Mouse (Mus musculus) liver, adult 2 months (tissue): Measurements from ENCODE around the gene Rgma. TPM values are rescaled to one million over a fixed set of nuclear protein-coding genes. Genes with fewer than 3 reads are reported as not detected.

Source experiments
- DNase-seq: peaks from one replicate; pipeline ENCODE4 v3.0.0-alpha.2; 2011; ENCODE audit warnings: low read depth, low spot score; ENCODE audit errors: extremely low read depth
- H3K27ac ChIP-seq: fragments of 200-500 bp; replicated peaks from 2 replicates; pipeline ENCODE4 v1.5.1; 2012; ENCODE audit warnings: low read depth, mild to moderate bottlenecking, control low read depth, inconsistent platforms, low read length; ENCODE audit not compliant: insufficient read depth
- H3K27me3 ChIP-seq: fragments of 200-500 bp; 2 replicates; pipeline ENCODE4 v1.6.1; 2012; ENCODE audit warnings: mild to moderate bottlenecking, moderate library complexity, low read length, inconsistent platforms; ENCODE audit not compliant: control insufficient read depth, insufficient read depth
- H3K36me3 ChIP-seq: fragments of 200-500 bp; 2 replicates; pipeline ENCODE4 v1.6.1; 2012; ENCODE audit warnings: low read length, inconsistent platforms; ENCODE audit not compliant: control insufficient read depth, insufficient read depth
- H3K4me1 ChIP-seq: fragments of 200-500 bp; 2 replicates; pipeline ENCODE4 v1.6.1; 2011; ENCODE audit warnings: low read length; ENCODE audit not compliant: control insufficient read depth, insufficient read depth
- H3K4me3 ChIP-seq: fragments of 200-500 bp; 2 replicates; pipeline ENCODE4 v1.5.1; 2011; ENCODE audit warnings: low read depth, mild to moderate bottlenecking, control low read depth, low read length, moderate library complexity; ENCODE audit not compliant: insufficient read depth
- H3K79me2 ChIP-seq: fragments of 200-500 bp; 2 replicates; pipeline ENCODE4 v1.6.1; 2012; ENCODE audit warnings: inconsistent platforms, mild to moderate bottlenecking, low read length, moderate library complexity; ENCODE audit not compliant: control insufficient read depth, insufficient read depth
- H3K9ac ChIP-seq: fragments of 200-500 bp; 2 replicates; pipeline ENCODE4 v1.6.1; 2012; ENCODE audit warnings: low read depth, mild to moderate bottlenecking, control low read depth, inconsistent platforms, low read length
- CTCF ChIP-seq: fragments of 200-500 bp; IDR thresholded peaks from 2 replicates; pipeline ENCODE4 v1.5.1; 2011; ENCODE audit warnings: low read depth, low read length, control low read depth
- POLR2A ChIP-seq: fragments of 200-500 bp; IDR thresholded peaks from 2 replicates; pipeline ENCODE4 v1.6.1; 2011; ENCODE audit warnings: low read length, control low read depth; ENCODE audit not compliant: insufficient read depth; ENCODE audit errors: extremely low read depth
- WGBS: fragments of 180-500 bp; shearing (Covaris S2); methylation state at CpG from one replicate; pipeline ENCODE4 v1.1.7; 2018; 5-methylcytosine and 5-hydroxymethylcytosine counted together
- polyA plus RNA-seq: library from polyadenylated mRNA; depleted of rRNA; stranded (reverse); fragments of >200 nt; gene quantifications from 2 replicates; pipeline ENCODE4 v1.2.3, GENCODE M21; 2012
- total RNA-seq: library from RNA; depleted of rRNA; stranded (reverse); fragments of >200 nt; gene quantifications from 2 replicates; pipeline ENCODE4 v1.2.3, GENCODE M21; 2014

The Rgma gene
- total and polyA plus RNA-seq, 2 experiments: 0.18 to 0.28 TPM

DNA sequence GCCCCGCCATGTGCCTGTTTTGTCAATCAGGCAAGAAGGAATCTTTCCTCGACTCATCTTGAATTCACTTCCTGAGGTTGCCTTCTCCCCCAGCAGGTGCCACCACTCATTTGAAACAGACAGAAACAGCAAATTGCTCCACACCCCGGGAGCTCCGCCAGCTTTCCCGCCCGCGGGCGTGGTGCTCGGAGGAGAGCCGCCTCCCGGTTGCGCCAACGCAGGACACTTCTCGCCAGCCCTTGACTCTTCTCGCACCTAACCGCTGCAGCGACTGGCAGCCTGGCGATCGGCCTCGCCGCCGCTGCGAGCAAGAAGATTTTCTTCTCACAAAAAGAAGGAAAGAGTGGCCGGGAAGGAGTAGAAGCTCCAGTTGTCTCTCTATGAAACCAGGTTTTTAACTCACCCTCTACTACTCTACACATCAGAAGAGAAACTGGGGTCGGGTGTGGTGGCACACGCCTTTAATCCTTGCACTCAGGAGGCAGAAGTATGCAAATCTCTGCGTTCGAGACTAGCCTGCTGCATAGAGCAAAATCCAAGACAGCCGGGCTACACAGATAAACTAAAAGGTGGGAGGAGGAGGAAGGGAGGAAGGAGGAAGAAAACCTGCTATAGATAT is 2.8 kb upstream of the Rgma start:
- Histone ChIP-seq H3K27ac (no peak overlapping the region), H3K4me3 (no peak overlapping the region), H3K27me3 (peaks cover 10% of the 10 kb centered on the region), H3K9ac (no peak overlapping the region), H3K36me3 (no peaks in the 10 kb centered on the region), H3K79me2 (no peaks in the 10 kb centered on the region), H3K4me1 (peaks cover 2% of the 10 kb centered on the region)
- TF ChIP-seq POLR2A: no peak
- 0 out of 2 replicates have a peak, but pooled peaks have one; percentile 14 for TF ChIP-seq CTCF
- DNase-seq: peak; percentile 80
- WGBS: 1% methylated on average over 29 of the region's 29 CpGs

DNA sequence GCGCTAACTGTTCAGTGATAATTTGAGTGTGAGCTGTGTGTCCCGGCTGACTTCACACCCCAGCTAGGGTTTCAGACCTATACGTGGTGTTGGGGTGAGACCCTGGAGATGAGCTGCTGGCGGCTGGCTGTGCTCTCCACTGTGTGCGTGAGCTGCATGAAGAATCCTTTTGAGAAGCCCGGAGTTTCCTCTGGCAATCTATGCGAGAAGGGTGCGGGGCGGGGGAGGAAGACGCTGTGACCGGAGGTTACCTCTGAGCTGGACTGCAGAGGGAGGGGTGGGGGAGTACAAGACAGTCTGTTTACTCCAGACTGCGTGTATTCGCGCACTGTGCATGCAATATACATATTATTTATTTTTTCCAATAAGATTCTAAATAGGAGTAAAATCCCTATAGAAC is 582 bp upstream of the Rgma start:
- H3K27ac ChIP-seq: no peak overlapping the region
- H3K9ac ChIP-seq: no peak overlapping the region
- H3K27me3 ChIP-seq: peaks cover 10% of the 10 kb centered on the region
- TF ChIP-seq CTCF (no peak), POLR2A (no peak)
- DNase-seq: no peak
- H3K4me3 ChIP-seq: no peak overlapping the region
- H3K4me1 ChIP-seq: peaks cover 2% of the 10 kb centered on the region
- 6% methylated on average over 14 of the region's 14 CpGs for WGBS
- H3K36me3 ChIP-seq: no peaks in the 10 kb centered on the region
- no peaks in the 10 kb centered on the region for H3K79me2 ChIP-seq

DNA sequence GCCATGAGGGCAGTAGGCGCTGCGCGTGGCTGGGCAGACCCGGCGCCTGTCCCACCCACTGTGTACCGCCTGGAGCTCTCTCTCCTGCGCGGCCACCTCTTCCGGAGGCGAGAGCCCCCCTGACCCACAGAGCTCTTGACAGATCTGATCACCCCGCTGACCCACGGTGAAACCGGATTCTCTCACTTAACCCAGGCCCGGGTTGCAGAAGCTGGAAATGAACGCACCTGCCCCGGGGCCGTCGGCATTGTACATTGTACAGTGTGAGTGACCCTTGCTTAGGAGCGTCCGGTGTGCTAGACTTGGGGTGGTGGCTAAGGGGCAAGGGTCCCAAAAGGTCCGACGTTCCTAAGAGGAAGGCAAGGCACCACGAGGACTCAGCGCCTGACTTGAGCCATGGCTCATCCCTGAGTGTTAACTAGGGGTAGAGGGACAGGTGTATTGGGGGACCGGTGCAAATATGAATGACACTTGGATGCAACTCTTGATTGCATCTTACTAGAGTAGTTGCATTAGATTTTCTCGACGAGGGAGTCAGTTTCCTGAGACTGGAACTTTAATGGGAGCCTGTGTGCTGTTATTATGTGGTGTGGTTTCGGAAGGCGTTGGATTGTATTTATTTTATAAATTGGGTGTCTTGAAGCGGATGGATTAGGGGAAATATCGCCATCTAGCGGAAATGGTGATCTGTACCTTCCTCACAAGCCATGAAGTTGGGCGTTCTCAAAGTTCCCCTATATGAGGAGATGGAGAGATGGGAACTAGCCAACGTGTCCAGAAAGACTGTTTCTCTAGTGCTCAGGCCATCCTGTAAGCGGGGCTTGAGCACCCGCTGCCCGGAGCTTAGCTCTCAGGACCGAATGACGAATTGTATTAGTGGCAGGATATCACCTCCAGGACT is 1.0 kb downstream of the Rgma start:
- H3K27ac ChIP-seq: no peak overlapping the region
- DNase-seq: peak; percentile 70
- peaks cover 10% of the 10 kb centered on the region for H3K27me3 ChIP-seq
- no peak overlapping the region for H3K4me3 ChIP-seq
- no peaks in the 10 kb centered on the region for H3K79me2 ChIP-seq
- WGBS: 2% methylated on average over 39 of the region's 39 CpGs
- no peak overlapping the region for H3K9ac ChIP-seq
- TF ChIP-seq CTCF (peak; percentile 55), POLR2A (no peak)
- H3K36me3 ChIP-seq: no peaks in the 10 kb centered on the region
- H3K4me1 ChIP-seq: peaks cover 2% of the 10 kb centered on the region

DNA sequence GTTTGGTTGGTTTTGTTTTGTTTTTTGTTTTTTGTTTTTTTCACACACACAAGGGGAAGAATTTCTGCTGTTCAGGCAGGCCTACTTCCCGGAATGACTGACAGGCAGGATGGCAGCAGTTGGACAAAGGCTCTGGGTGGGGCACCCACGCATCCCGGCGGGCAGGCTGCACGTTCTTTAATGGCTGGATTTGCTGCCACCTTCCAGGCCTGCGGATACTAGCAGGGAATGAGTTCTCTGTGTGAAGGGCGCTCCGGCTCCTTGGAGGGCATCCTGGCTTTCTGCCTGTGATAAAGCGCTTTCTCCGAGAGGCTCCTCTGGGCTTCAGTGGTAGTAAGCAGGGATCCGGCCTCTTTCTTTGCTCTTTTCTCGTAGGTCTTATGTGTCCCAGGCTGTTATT is 2.0 kb downstream of the Rgma start:
- Histone ChIP-seq H3K79me2 (no peaks in the 10 kb centered on the region), H3K9ac (no peak overlapping the region), H3K27me3 (peaks cover 10% of the 10 kb centered on the region), H3K27ac (no peak overlapping the region), H3K36me3 (no peaks in the 10 kb centered on the region), H3K4me3 (no peak overlapping the region), H3K4me1 (peaks cover 2% of the 10 kb centered on the region)
- TF ChIP-seq CTCF: no peak
- DNase-seq: no peak
- WGBS: 65% methylated on average over 12 of the region's 12 CpGs

DNA sequence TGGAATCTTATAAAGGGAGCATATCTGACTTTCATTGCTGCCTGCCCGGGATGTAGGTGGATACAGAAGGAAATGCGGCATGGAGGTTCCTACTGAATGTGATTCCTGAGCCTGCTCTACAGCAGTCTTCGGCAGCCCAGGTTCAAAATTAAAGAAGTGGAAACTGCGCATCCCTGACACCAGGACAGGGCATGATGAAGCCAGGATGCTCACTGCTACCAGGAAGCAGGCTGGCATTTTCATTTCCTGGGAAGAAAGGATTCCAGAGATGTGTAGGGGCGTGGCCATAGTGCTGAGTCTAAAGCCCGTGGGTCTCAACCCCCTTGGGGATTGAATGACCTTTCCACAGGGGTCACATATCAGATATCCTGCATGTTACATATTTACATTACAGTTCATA is 2.7 kb downstream of the Rgma start:
- no peak for TF ChIP-seq CTCF
- no peak for TF ChIP-seq POLR2A
- Histone ChIP-seq H3K36me3 (no peaks in the 10 kb centered on the region), H3K79me2 (no peaks in the 10 kb centered on the region), H3K27me3 (peaks cover 10% of the 10 kb centered on the region), H3K4me1 (peaks cover 2% of the 10 kb centered on the region; the same call in 1 of the 2 replicates), H3K4me3 (no peak overlapping the region), H3K27ac (no peak overlapping the region), H3K9ac (no peak overlapping the region)
- no peak for DNase-seq
- WGBS: 73% methylated on average over 6 of the region's 6 CpGs

DNA sequence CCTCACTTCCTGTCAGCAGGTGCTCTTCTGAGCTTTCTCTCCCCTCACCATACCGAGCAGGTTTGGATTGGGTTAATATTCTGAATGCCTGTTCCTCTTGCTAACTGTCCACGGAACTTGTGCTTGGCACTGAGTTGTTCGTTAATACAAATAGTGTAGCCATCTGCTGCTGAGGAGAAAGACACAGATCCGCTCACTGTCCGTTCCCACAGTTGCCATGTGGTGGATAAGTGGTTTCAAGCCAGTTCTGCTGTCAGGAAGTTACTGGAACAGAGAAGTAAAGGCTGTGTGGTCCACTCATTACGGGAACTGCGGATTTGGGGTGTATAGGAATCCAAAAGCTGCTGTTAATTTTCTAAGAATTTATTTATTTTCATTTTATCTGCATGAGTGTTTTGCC is 7.5 kb downstream of the Rgma start:
- no peaks in the 10 kb centered on the region for H3K36me3 ChIP-seq
- DNase-seq: no peak
- H3K27me3 ChIP-seq: no peaks in the 10 kb centered on the region
- no peak for TF ChIP-seq CTCF
- TF ChIP-seq POLR2A: no peak
- no peak overlapping the region for H3K27ac ChIP-seq
- no peak overlapping the region for H3K9ac ChIP-seq
- 76% methylated on average over 7 of the region's 7 CpGs for whole genome bisulfite sequencing
- H3K79me2 ChIP-seq: no peaks in the 10 kb centered on the region
- no peaks in the 10 kb centered on the region for H3K4me1 ChIP-seq
- H3K4me3 ChIP-seq: no peak overlapping the region
